Mouse (Mus musculus): ENCODE data around the gene Paqr3. TPM values are rescaled to one million over a fixed set of nuclear protein-coding genes. Genes with fewer than 3 reads are reported as not detected.

Gene Paqr3
- 1 to 10 TPM; 2.5 to 3.7 TPM for total RNA-seq (2021)
- long read RNA-seq, experiment 1, partial matches to known transcripts = 1 of 7 reads
- long read RNA-seq, experiment 1, other reads (novel, unspliced or antisense) = 3 of 7 reads
- long read RNA-seq, experiment 2, partial matches to known transcripts = 0 of 8 reads
- long read RNA-seq, experiment 2, other reads (novel, unspliced or antisense) = 6 of 8 reads

- DNase-seq = peak; percentile 97 to 98
These were observed at the start of gene Paqr3 for GRCm38 (mm10) chr5:97111207-97111910. Gene Paqr3 (minus strand): TSS chr5:97111596.

GRCm38 (mm10) chr5:97154688-97155087, 43.3 kb upstream of the Paqr3 start:
- DNase-seq = no peak

GRCm38 (mm10) chr5:97135331-97135730, 23.9 kb upstream of the Paqr3 start:
- no peak for DNase-seq

GRCm38 (mm10) chr5:97129589-97129988, 18.2 kb upstream of the Paqr3 start:
- DNase-seq = no peak

GRCm38 (mm10) chr5:97128242-97129226, 17.1 kb upstream of the Paqr3 start:
- peak; percentile 23 to 54 for DNase-seq

GRCm38 (mm10) chr5:97127284-97127683, 15.9 kb upstream of the Paqr3 start:
- DNase-seq = no peak

- peak in 1 of 2 experiments; percentile 32 for DNase-seq
These were observed 14.6 kb upstream of the Paqr3 start for GRCm38 (mm10) chr5:97126005-97126404.

GRCm38 (mm10) chr5:97125459-97125970, 14.1 kb upstream of the Paqr3 start:
- no peak for DNase-seq

GRCm38 (mm10) chr5:97124977-97125376, 13.6 kb upstream of the Paqr3 start:
- DNase-seq = no peak

GRCm38 (mm10) chr5:97110697-97111096, 699 bp downstream of the Paqr3 start:
- no peak for DNase-seq

- DNase-seq = no peak
These were observed 1.3 kb downstream of the Paqr3 start for GRCm38 (mm10) chr5:97110133-97110532.

GRCm38 (mm10) chr5:97108333-97108732, 3.1 kb downstream of the Paqr3 start:
- no peak for DNase-seq

GRCm38 (mm10) chr5:97099954-97100353, 11.4 kb downstream of the Paqr3 start:
- DNase-seq = no peak

GRCm38 (mm10) chr5:97097631-97098041, 13.8 kb downstream of the Paqr3 start:
- DNase-seq = no peak

- DNase-seq = no peak
These were observed 16.1 kb downstream of the Paqr3 start for GRCm38 (mm10) chr5:97095335-97095734.

GRCm38 (mm10) chr5:97092970-97093369, 18.4 kb downstream of the Paqr3 start:
- DNase-seq = no peak

GRCm38 (mm10) chr5:97090034-97090784, 21.2 kb downstream of the Paqr3 start:
- no peak for DNase-seq

- no peak for DNase-seq
These were observed 22.0 kb downstream of the Paqr3 start for GRCm38 (mm10) chr5:97089426-97089825.

- no peak for DNase-seq
These were observed 23.2 kb downstream of the Paqr3 start for GRCm38 (mm10) chr5:97088231-97088630.

- DNase-seq = no peak
These were observed 23.6 kb downstream of the Paqr3 start for GRCm38 (mm10) chr5:97087746-97088145.

- DNase-seq = no peak
These were observed 24.3 kb downstream of the Paqr3 start for GRCm38 (mm10) chr5:97087030-97087630.
